Mouse (Mus musculus) lung, embryonic 16.5 days (tissue): ENCODE measurements around the gene Rab30. TPM values are rescaled to one million over a fixed set of nuclear protein-coding genes. Genes with fewer than 3 reads are reported as not detected.

Source experiments
- ATAC-seq: fragments of 200-750 bp; cut with Nextera tagmentation; 2 replicates; pipeline ENCODE4 v1.8.0; 2017; ENCODE audit warnings: low read depth, mild to moderate bottlenecking, moderate library complexity
- H3K27ac ChIP-seq: fragments of 300-500 bp; sonication (generic); 2 replicates; pipeline ENCODE4 v1.5.1; 2014; ENCODE audit warnings: mild to moderate bottlenecking, control low read depth, low read length
- H3K27me3 ChIP-seq: fragments of 300-500 bp; sonication (generic); 2 replicates; pipeline ENCODE4 v1.6.1; 2014; ENCODE audit warnings: low read depth, low read length, mixed read lengths; ENCODE audit not compliant: control insufficient read depth, insufficient read depth
- H3K36me3 ChIP-seq: fragments of 300-500 bp; sonication (generic); 2 replicates; pipeline ENCODE4 v1.6.1; 2014; ENCODE audit warnings: low read length; ENCODE audit not compliant: control insufficient read depth, insufficient read depth
- H3K4me1 ChIP-seq: fragments of 300-500 bp; sonication (generic); replicated peaks from 2 replicates; pipeline ENCODE4 v1.6.1; 2014; ENCODE audit warnings: low read length, mixed read lengths; ENCODE audit not compliant: control insufficient read depth, insufficient read depth
- H3K4me2 ChIP-seq: fragments of 300-500 bp; sonication (generic); 2 replicates; pipeline ENCODE4 v1.6.1; 2014; ENCODE audit warnings: low read depth, low read length, control low read depth
- H3K4me3 ChIP-seq: fragments of 300-500 bp; sonication (generic); 2 replicates; pipeline ENCODE4 v1.5.1; 2014; ENCODE audit warnings: mild to moderate bottlenecking, low read length, control low read depth
- H3K9ac ChIP-seq: fragments of 300-500 bp; sonication (generic); 2 replicates; pipeline ENCODE4 v1.6.1; 2014; ENCODE audit warnings: low read length, control low read depth
- H3K9me3 ChIP-seq: fragments of 300-500 bp; sonication (generic); 2 replicates; pipeline ENCODE4 v1.6.1; 2016; ENCODE audit warnings: low read length; ENCODE audit not compliant: control insufficient read depth
- WGBS: fragments of 180-500 bp; shearing (Covaris S2); extraction: QIAGEN DNeasy Blood & Tissue Kit; methylation state at CpG from one replicate; pipeline ENCODE4 v1.1.7; 2014; 5-methylcytosine and 5-hydroxymethylcytosine counted together
- polyA plus RNA-seq: library from polyadenylated mRNA; unstranded; fragments of >200 nt; fragmentation: Nextera tagmentation; extraction: Ambion mirVana; gene quantifications from 2 replicates; pipeline ENCODE4 v1.2.1, GENCODE M21; 2015

The Rab30 gene
- polyA plus RNA-seq, 1 experiment from 2014 or later, result 5.0 TPM

GRCm38 (mm10) chr7:92817886-92818285 is 76.5 kb downstream of the Rab30 start:
- Histone ChIP-seq H3K36me3 (no peaks in the 10 kb centered on the region), H3K9me3 (no peaks in the 10 kb centered on the region), H3K9ac (no peak overlapping the region), H3K4me2 (no peak overlapping the region), H3K27ac (no peak overlapping the region), H3K4me1 (peaks cover 9% of the 10 kb centered on the region; the same call in 1 of the 2 replicates), H3K4me3 (no peak overlapping the region), H3K27me3 (no peaks in the 10 kb centered on the region)
- 70% methylated on average over 9 of the region's 9 CpGs for WGBS
- no peak for ATAC-seq

- Histone ChIP-seq H3K4me1 (peaks cover 9% of the 10 kb centered on the region; the same call in 1 of the 2 replicates), H3K27ac (no peak overlapping the region), H3K4me2 (no peak overlapping the region), H3K4me3 (no peak overlapping the region), H3K36me3 (no peaks in the 10 kb centered on the region), H3K9ac (no peak overlapping the region), H3K9me3 (no peaks in the 10 kb centered on the region), H3K27me3 (no peaks in the 10 kb centered on the region)
- WGBS, result 69% methylated on average over 11 of the region's 11 CpGs
- no peak for ATAC-seq
Observed at GRCm38 (mm10) chr7:92819656-92820055, 78.3 kb downstream of the Rab30 start.

GRCm38 (mm10) chr7:92820410-92820809 is 79.0 kb downstream of the Rab30 start:
- Histone ChIP-seq H3K4me1 (peaks cover 9% of the 10 kb centered on the region; the same call in 1 of the 2 replicates), H3K36me3 (no peaks in the 10 kb centered on the region), H3K27ac (no peak overlapping the region), H3K9me3 (no peaks in the 10 kb centered on the region), H3K9ac (no peak overlapping the region), H3K27me3 (no peaks in the 10 kb centered on the region), H3K4me2 (no peak overlapping the region), H3K4me3 (no peak overlapping the region)
- 89% methylated on average over 1 of the region's 1 CpGs for WGBS
- no peak for ATAC-seq

- 50% methylated on average over 7 of the region's 7 CpGs for WGBS
- Histone ChIP-seq H3K9ac (no peak overlapping the region), H3K27me3 (no peaks in the 10 kb centered on the region), H3K4me3 (no peak overlapping the region), H3K27ac (no peak overlapping the region; the same call in 1 of the 2 replicates), H3K4me1 (peaks cover 9% of the 10 kb centered on the region; the same call in 1 of the 2 replicates), H3K4me2 (no peak overlapping the region), H3K36me3 (no peaks in the 10 kb centered on the region), H3K9me3 (no peaks in the 10 kb centered on the region)
- ATAC-seq, result peak; percentile 41
Observed at GRCm38 (mm10) chr7:92820941-92821465, 79.6 kb downstream of the Rab30 start.

- Histone ChIP-seq H3K9me3 (no peaks in the 10 kb centered on the region), H3K27me3 (no peaks in the 10 kb centered on the region), H3K4me3 (no peak overlapping the region), H3K4me2 (peak overlapping the region; percentile 14; the same call in 1 of the 2 replicates), H3K4me1 (peaks cover 9% of the 10 kb centered on the region; the same call in 1 of the 2 replicates), H3K9ac (no peak overlapping the region), H3K27ac (peak overlapping the region; percentile 79), H3K36me3 (no peaks in the 10 kb centered on the region)
- 34% methylated on average over 4 of the region's 4 CpGs for WGBS
- ATAC-seq, result peak; percentile 70
Observed at GRCm38 (mm10) chr7:92821871-92822270, 80.5 kb downstream of the Rab30 start.

GRCm38 (mm10) chr7:92822409-92823101 is 81.2 kb downstream of the Rab30 start:
- peaks cover 9% of the 10 kb centered on the region; the same call in 1 of the 2 replicates for H3K4me1 ChIP-seq
- no peaks in the 10 kb centered on the region for H3K36me3 ChIP-seq
- no peaks in the 10 kb centered on the region for H3K9me3 ChIP-seq
- 26% methylated on average over 1 of the region's 1 CpGs for WGBS
- ATAC-seq, result peak; percentile 46; the same call in 1 of the 2 replicates
- H3K27ac ChIP-seq, result peak overlapping the region; percentile 79
- H3K4me2 ChIP-seq, result peak overlapping the region; percentile 14; the same call in 1 of the 2 replicates
- no peak overlapping the region for H3K9ac ChIP-seq
- no peaks in the 10 kb centered on the region for H3K27me3 ChIP-seq
- no peak overlapping the region for H3K4me3 ChIP-seq

- no peak overlapping the region for H3K9ac ChIP-seq
- no peak overlapping the region for H3K4me3 ChIP-seq
- H3K36me3 ChIP-seq, result no peaks in the 10 kb centered on the region
- no peaks in the 10 kb centered on the region for H3K9me3 ChIP-seq
- no peak overlapping the region for H3K27ac ChIP-seq
- H3K4me1 ChIP-seq, result peaks cover 9% of the 10 kb centered on the region; the same call in 1 of the 2 replicates
- no peak overlapping the region for H3K4me2 ChIP-seq
- H3K27me3 ChIP-seq, result no peaks in the 10 kb centered on the region
- 74% methylated on average over 3 of the region's 3 CpGs for WGBS
- ATAC-seq, result no peak
Observed at GRCm38 (mm10) chr7:92826248-92826647, 84.8 kb downstream of the Rab30 start.

- Histone ChIP-seq H3K27me3 (no peaks in the 10 kb centered on the region), H3K4me2 (no peak overlapping the region), H3K4me1 (no peaks in the 10 kb centered on the region), H3K27ac (no peak overlapping the region), H3K9ac (no peak overlapping the region), H3K36me3 (no peaks in the 10 kb centered on the region), H3K4me3 (no peak overlapping the region), H3K9me3 (no peaks in the 10 kb centered on the region)
- no peak for ATAC-seq
- 39% methylated on average over 3 of the region's 3 CpGs for WGBS
Observed at GRCm38 (mm10) chr7:92827981-92828380, 86.6 kb downstream of the Rab30 start.

- no peak for ATAC-seq
- no peaks in the 10 kb centered on the region for H3K36me3 ChIP-seq
- H3K27me3 ChIP-seq, result no peaks in the 10 kb centered on the region
- H3K4me1 ChIP-seq, result no peaks in the 10 kb centered on the region
- no peaks in the 10 kb centered on the region for H3K9me3 ChIP-seq
- H3K4me2 ChIP-seq, result no peak overlapping the region
- H3K9ac ChIP-seq, result no peak overlapping the region
- WGBS, result 81% methylated on average over 6 of the region's 6 CpGs
- no peak overlapping the region for H3K27ac ChIP-seq
- no peak overlapping the region for H3K4me3 ChIP-seq
Observed at GRCm38 (mm10) chr7:92832395-92832794, 91.0 kb downstream of the Rab30 start.
